Mouse (Mus musculus): Measurements from ENCODE around the gene Gucy2e.

DNA sequence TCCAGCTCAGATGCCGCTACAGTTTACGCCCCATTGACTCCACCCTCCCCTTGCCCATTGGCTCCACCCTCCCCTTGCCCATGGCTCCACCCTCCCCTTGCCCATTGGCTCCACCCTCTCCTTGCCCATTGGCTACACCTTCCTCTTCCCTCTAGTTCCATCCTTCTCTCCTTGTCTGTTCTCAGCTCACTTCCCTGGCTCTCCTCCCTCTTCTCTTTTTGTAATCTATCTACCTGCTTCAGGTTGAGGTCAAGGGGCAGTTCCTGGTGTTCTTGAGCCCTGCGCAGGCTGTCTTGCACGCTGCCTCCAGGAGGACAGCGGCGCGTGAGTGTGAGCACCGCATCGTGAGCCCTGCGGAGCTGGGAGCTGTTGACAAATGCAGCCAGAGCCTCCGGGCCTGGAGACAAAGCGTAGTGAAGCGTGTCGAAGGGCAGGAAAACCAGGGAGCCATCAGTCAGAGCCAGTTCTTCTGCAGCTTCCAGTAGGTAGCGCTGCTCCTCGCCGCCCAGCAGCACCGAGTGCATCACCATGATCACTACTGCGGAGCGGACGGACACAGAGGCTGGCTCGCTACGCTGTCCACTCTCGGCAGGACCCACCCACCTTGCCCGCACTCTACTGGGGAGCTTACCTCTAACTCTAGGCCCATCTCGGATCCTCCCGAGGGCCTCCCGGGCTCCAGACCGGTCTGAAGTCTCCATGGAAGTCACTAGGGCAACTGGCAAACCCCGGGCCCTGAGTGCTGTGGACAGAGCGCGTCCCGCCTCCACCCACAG is 1.4 kb downstream of the Gucy2e start:
- no peak for TF ChIP-seq GATA1 (IDR thresholded peaks at IDR 0.05; ENCODE audit: borderline replicate concordance, low read length)
- TF ChIP-seq FLI1 (IDR thresholded peaks at IDR 0.05; ENCODE audit: low read length): no peak
